Mouse (Mus musculus): ENCODE measurements around the gene Btbd1. TPM values are rescaled to one million over a fixed set of nuclear protein-coding genes. Genes with fewer than 3 reads are reported as not detected.

The Btbd1 gene
- 39.6 and 41.1 TPM in 2 replicates for polyA plus RNA-seq (2016; fragmentation: Nextera tagmentation; extraction: Ambion mirVana)

DNA sequence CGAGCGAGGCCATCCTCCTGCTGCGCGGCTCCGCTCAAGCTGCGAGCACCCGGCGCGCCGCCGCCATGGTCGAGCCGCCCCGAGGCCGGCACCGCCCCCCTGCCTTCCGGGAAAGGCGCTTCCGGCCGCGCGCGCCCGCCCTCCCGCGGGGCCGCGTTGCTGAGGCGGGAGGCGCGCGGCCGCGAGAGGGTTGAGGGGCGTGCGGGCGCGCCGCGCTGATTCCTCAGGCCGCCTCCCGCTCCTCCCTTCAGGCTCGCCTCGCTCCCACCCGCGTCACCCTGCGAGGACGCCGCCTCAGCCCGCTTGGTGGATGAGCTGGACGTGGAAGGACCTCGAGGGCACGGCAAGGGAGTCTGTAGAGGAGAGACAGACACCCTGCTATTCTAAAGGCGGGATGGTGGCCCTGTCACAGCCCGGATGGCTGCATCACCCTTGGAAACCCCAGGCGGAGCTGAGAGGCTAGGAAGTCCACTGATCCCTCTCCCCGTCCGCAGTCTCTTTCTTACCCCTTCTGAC lies at the start of gene Btbd1:
Btbd1 (minus strand) TSS at position 53 of the 516 bp plus-strand sequence.
- no peaks in the 10 kb centered on the region for H3K27me3 ChIP-seq (replicated peaks)
- H3K9ac ChIP-seq = peak within 1 kb of the TSS; percentile 93
- no peaks in the 10 kb centered on the region for H3K36me3 ChIP-seq
- H3K4me2 ChIP-seq = peak within 1 kb of the TSS; percentile 88
- peak; percentile 89 for ATAC-seq
- H3K9me3 ChIP-seq (replicated peaks) = no peaks in the 10 kb centered on the region
- H3K4me3 ChIP-seq = peak within 1 kb of the TSS; percentile 96
- peak within 1 kb of the TSS; percentile 93 for H3K27ac ChIP-seq
- 1% methylated on average over 58 of the region's 58 CpGs for WGBS (ENCODE audit: insufficient replicate concordance)
- peaks cover 49% of the 10 kb centered on the region for H3K4me1 ChIP-seq

DNA sequence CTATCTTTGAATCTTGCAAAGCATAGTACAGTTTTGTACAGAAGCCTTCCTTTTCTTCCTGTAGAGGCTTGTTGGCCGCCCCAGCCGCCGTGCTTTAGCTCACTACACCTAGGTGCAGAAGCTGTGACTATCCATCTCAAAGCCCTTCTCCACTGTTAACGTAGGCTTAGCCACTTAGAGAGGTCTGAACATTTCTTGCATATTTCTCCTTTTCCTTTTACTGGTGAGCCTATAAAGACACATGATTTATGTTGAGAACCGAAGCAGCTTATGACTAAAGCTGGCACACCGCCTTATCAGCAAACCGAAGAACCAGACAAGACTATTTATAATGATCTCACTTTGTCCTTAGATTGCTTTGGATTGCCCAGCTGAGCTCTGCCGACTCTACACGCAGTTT lies 46.1 kb upstream of the Btbd1 start:
- Histone ChIP-seq H3K4me2 (no peak overlapping the region), H3K9me3 (replicated peaks) (no peaks in the 10 kb centered on the region), H3K27ac (no peak overlapping the region), H3K27me3 (replicated peaks) (peaks cover 33% of the 10 kb centered on the region; the same call in 1 of the 2 replicates), H3K4me3 (no peak overlapping the region), H3K36me3 (no peaks in the 10 kb centered on the region), H3K9ac (no peak overlapping the region), H3K4me1 (0 out of 2 replicates have a peak, but pooled peaks cover 4% of the 10 kb centered on the region)
- no peak for ATAC-seq
- 72% methylated on average over 9 of the region's 9 CpGs for WGBS (ENCODE audit: insufficient replicate concordance)

DNA sequence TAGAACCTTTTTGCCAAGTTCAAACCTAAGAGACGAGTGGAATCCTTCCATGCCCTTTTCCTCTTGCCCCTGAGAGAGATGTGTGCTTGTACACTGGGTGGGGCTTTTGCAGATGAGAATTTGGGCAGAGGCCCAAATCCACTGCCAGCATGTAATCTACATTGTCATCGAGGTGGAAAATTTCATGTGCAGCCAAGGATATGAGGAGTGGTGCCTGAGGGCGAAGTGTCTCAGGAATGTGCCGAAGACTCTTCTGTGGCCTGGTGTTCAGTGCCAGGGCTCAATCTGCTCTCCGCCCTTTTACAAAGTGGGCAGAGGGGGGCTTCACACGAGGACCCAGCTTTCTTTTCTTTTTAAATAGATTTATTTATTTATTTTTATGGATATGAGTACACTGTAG lies 45.4 kb upstream of the Btbd1 start:
- Histone ChIP-seq H3K36me3 (no peaks in the 10 kb centered on the region), H3K9me3 (replicated peaks) (no peaks in the 10 kb centered on the region), H3K27me3 (replicated peaks) (peaks cover 40% of the 10 kb centered on the region), H3K9ac (no peak overlapping the region), H3K4me2 (no peak overlapping the region), H3K4me1 (0 out of 2 replicates have a peak, but pooled peaks cover 4% of the 10 kb centered on the region), H3K27ac (no peak overlapping the region), H3K4me3 (no peak overlapping the region)
- no peak for ATAC-seq
- WGBS (ENCODE audit: insufficient replicate concordance) = 72% methylated on average over 6 of the region's 6 CpGs

DNA sequence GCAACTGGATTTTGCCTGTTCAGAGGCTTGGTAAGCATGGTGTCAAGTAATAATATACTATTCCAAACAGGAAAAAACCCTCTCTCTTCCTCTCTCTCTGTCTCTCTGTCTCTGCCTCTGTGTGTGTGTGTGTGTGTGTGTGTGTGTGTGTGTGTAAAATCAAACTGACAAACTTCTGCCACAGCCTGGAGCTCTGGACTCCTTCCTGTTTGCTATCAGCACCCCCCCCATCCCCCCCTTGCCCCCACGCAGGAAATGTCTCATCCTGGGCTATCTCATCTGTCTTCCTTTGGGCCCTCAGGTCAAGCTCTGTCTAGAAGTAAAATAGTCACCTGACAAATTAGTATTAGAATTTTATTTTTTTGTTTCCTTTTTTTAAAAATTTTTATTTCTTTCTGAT lies 44.6 kb upstream of the Btbd1 start:
- Histone ChIP-seq H3K36me3 (0 out of 2 replicates have a peak, but pooled peaks cover 3% of the 10 kb centered on the region), H3K4me3 (no peak overlapping the region), H3K27ac (no peak overlapping the region), H3K4me1 (0 out of 2 replicates have a peak, but pooled peaks cover 4% of the 10 kb centered on the region), H3K9ac (no peak overlapping the region), H3K27me3 (replicated peaks) (peaks cover 46% of the 10 kb centered on the region), H3K4me2 (no peak overlapping the region), H3K9me3 (replicated peaks) (no peaks in the 10 kb centered on the region)
- ATAC-seq = no peak
- WGBS (ENCODE audit: insufficient replicate concordance) = 0% methylated on average over 1 of the region's 1 CpGs

DNA sequence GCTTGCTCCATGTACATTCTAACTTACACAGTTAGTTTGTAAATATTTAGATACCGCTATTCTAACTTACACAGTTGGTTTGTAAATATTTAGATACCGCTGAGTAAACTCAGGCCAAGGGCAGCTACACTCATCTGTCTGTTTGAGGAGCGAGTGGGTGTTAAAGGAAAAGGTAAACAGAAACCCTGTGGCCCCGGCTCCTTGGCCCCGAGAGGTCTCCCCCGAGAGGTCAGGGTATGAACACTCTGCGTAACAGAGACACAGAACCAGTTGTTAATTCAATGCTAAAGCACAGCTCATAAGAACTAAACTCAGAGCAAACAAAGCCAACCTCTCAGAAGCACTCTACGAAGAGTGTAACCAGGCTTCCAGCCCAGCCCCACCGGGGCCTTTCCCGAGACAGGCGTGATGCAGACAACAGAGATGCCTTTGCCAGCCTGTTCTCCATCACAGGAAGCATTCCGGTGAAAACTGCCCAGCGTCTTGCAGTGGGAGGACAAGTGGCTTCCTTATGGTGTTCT lies 43.3 kb upstream of the Btbd1 start:
- no peak overlapping the region for H3K4me3 ChIP-seq
- H3K27me3 ChIP-seq (replicated peaks) = peaks cover 37% of the 10 kb centered on the region
- H3K9me3 ChIP-seq (replicated peaks) = no peaks in the 10 kb centered on the region
- no peak overlapping the region for H3K4me2 ChIP-seq
- no peak overlapping the region for H3K27ac ChIP-seq
- ATAC-seq = 0 out of 2 replicates have a peak, but pooled peaks have one; percentile 48
- WGBS (ENCODE audit: insufficient replicate concordance) = 69% methylated on average over 13 of the region's 13 CpGs
- H3K4me1 ChIP-seq = 0 out of 2 replicates have a peak, but pooled peaks cover 4% of the 10 kb centered on the region
- H3K9ac ChIP-seq = no peak overlapping the region
- H3K36me3 ChIP-seq = 0 out of 2 replicates have a peak, but pooled peaks cover 3% of the 10 kb centered on the region

DNA sequence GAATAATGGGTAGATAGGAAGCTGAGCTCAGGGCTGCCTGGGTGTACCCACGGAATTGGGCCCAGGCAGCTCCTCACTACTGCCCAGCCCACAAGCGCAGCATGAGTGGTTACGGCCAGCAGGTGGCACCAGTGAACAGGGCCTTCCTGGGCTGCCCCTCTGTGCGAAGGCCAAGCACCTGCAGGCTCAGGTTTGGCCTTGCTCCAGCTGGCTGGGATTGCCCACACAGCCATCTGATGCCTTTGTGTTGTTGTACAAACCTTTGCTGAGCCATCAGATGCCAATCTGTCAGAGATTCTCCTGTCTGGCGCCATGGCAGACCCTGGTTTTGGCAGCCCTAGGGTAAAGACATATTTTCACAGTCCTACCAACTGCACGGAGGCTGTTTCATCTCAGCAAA lies 38.9 kb upstream of the Btbd1 start:
- Histone ChIP-seq H3K27me3 (replicated peaks) (peaks cover 39% of the 10 kb centered on the region), H3K9me3 (replicated peaks) (no peaks in the 10 kb centered on the region), H3K9ac (no peak overlapping the region), H3K36me3 (0 out of 2 replicates have a peak, but pooled peaks cover 5% of the 10 kb centered on the region), H3K4me1 (peaks cover 13% of the 10 kb centered on the region), H3K4me2 (no peak overlapping the region), H3K27ac (no peak overlapping the region), H3K4me3 (no peak overlapping the region)
- 38% methylated on average over 6 of the region's 6 CpGs for WGBS (ENCODE audit: insufficient replicate concordance)
- ATAC-seq = peak; percentile 58; the same call in 1 of the 2 replicates

DNA sequence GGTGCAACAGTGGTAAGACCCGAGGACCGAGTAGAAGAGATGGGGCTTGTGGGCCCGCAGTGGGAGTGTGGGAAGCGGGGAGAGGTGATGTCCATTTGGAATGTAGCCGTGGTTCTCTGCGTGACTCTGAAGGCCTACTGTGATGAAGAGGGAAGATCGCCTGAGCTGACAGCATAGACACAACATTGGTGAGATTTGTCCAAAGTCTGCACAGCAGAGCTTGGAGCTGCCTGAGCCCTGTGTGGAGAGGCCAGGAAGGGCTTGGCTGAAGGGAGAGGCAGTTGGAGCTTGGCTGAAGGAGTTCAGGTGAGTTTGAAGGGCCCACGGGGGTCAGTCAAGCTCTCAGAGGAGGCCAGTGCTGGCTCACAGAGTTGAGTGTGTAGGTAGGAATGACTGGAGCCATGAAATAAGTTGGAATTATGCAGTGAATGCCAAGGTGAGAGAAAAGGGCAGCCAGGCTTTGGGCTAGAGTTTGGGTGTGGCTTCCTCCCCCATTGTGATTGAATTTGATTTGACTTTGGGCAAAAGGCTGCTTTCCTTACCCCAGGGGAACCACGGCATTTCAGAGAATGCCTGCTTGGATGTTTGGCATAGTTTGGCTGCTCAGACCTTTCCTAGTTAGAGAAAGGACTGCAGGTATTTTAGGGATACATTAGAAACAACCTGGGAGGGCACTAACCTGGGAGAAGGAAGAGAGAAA lies 38.1 kb upstream of the Btbd1 start:
- Histone ChIP-seq H3K4me2 (no peak overlapping the region), H3K4me3 (no peak overlapping the region), H3K36me3 (0 out of 2 replicates have a peak, but pooled peaks cover 5% of the 10 kb centered on the region), H3K9me3 (replicated peaks) (no peaks in the 10 kb centered on the region), H3K9ac (no peak overlapping the region), H3K27me3 (replicated peaks) (peaks cover 46% of the 10 kb centered on the region), H3K27ac (no peak overlapping the region), H3K4me1 (peaks cover 17% of the 10 kb centered on the region)
- ATAC-seq = no peak
- 75% methylated on average over 9 of the region's 9 CpGs for WGBS (ENCODE audit: insufficient replicate concordance)

DNA sequence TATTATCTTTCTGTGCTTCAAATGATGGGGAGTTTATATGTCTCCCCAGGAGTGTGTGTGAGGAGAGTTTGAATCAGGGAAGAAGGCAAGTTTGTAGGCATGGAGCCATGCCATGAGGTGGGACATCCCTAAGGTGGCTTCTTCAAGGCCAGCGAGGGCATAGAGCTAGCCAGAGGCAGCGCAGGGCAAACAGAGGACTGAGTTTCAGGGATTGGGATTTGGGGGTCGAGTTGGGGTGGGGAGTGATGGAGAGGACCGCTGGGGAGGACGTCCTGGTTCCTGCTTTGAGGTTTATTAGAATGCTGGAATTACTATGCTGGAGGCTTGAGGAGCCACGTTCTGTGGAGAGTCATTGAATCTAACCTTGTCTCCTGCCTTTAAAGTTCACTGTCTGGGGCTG lies 36.7 kb upstream of the Btbd1 start:
- Histone ChIP-seq H3K27me3 (replicated peaks) (peaks cover 61% of the 10 kb centered on the region), H3K4me1 (peaks cover 22% of the 10 kb centered on the region)

DNA sequence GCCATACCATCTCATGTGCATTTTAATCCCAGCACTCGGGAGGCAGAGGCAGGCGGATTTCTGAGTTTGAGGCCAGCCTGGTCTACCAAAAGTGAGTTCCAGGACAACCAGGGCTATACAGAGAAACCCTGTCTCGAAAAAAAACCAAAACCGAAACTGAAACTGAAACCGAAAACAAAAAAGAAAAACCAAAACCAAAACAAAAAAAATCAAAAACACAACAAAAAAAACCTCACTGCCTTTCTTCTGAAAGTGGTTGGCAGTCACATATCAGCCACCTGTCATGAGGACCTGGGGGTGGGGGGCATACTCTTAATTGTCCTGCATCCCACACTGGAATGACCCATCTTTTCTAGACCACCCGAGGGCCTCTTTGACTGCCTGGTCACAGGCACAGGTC lies 35.3 kb upstream of the Btbd1 start:
- peaks cover 64% of the 10 kb centered on the region for H3K27me3 ChIP-seq (replicated peaks)
- H3K4me1 ChIP-seq = peaks cover 27% of the 10 kb centered on the region
- no peak overlapping the region for H3K4me2 ChIP-seq
- WGBS (ENCODE audit: insufficient replicate concordance) = 64% methylated on average over 6 of the region's 6 CpGs
- H3K9me3 ChIP-seq (replicated peaks) = no peaks in the 10 kb centered on the region
- no peak overlapping the region for H3K4me3 ChIP-seq
- H3K9ac ChIP-seq = no peak overlapping the region
- ATAC-seq = no peak
- no peak overlapping the region for H3K27ac ChIP-seq
- 0 out of 2 replicates have a peak, but pooled peaks cover 5% of the 10 kb centered on the region for H3K36me3 ChIP-seq

More for the DNA sequence above, 36.7 kb upstream of the Btbd1 start:
- no peaks in the 10 kb centered on the region for H3K9me3 ChIP-seq (replicated peaks)
- 72% methylated on average over 6 of the region's 6 CpGs for WGBS (ENCODE audit: insufficient replicate concordance)
- no peak overlapping the region for H3K4me3 ChIP-seq
- H3K36me3 ChIP-seq = 0 out of 2 replicates have a peak, but pooled peaks cover 5% of the 10 kb centered on the region
- ATAC-seq = no peak
- H3K27ac ChIP-seq = no peak overlapping the region
- H3K4me2 ChIP-seq = no peak overlapping the region
- no peak overlapping the region for H3K9ac ChIP-seq

DNA sequence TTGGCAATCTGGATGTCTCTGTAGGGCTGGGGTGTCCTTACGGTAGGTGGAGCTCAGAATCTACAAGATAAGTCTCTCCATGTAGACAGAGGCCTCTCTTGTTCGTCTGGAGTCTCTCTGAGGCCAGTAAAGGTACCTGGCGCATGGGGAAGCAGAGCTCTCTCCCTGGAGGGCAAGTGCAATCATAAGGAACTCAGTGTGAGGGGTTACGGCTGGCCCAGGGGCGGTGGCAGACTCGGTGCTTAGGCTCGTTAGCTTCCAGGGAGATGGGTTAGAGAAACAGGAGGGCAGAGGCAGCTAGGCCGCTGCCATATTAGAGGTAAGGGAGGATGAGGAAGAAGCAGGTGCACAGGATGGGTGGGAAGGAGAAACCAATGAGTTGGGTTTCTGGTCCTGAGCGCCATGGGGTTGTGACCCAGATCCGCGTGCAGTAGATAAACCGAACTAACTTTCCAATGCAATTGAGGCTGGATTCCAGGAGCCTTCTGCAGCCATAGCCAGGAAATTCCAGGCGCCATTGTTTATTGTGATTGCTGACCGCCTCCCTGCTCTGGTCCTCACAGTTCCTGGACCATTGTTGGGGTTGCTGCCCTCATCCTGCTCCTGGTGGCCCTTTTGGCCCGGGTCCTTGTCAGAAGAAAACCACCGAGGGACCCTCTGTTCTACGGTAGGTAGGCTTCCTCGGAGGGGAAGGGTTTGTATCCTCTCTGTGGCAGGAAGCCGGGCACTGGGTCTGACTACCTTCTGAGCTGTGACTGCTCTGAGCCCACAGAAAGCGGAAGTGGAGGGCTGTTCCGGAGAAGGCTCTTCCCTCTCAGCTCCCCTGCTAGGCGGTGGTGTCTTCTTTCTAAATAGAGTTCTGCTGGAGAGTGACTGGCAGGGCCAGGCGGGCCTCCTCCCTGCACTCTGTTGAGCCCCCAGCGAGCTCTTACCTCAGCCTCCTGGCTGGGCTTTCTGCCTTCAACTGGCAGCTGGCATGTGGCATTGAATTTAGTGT lies 33.7 kb upstream of the Btbd1 start:
- WGBS (ENCODE audit: insufficient replicate concordance) = 31% methylated on average over 24 of the region's 24 CpGs
- no peak for ATAC-seq
- Histone ChIP-seq H3K27ac (no peak overlapping the region), H3K9me3 (replicated peaks) (no peaks in the 10 kb centered on the region), H3K9ac (no peak overlapping the region), H3K4me2 (peak overlapping the region; percentile 37), H3K4me3 (peak overlapping the region; percentile 18), H3K4me1 (peaks cover 41% of the 10 kb centered on the region), H3K36me3 (0 out of 2 replicates have a peak, but pooled peaks cover 2% of the 10 kb centered on the region), H3K27me3 (replicated peaks) (peaks cover 75% of the 10 kb centered on the region)

DNA sequence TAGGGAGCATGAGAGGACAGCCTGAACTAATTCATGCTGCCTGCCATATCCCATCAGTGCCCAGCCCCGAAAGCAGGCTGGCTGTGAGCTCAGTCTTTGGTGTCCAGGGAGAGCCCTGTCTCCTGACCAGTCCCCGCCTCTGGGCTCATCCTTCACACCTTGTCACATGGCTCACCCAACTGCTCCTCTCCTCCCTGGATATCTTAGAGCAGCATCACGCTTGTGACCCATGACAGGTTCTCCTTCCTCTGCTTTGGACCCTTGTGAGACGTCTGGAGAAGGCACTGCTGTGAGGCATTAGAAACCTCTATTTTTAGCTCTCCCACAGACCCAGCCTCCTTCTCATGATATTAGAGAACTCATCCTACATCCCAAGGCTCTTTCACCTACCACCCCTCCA lies 32.7 kb upstream of the Btbd1 start:
- ATAC-seq = no peak
- peaks cover 79% of the 10 kb centered on the region for H3K27me3 ChIP-seq (replicated peaks)
- H3K4me1 ChIP-seq = peaks cover 41% of the 10 kb centered on the region
- H3K9ac ChIP-seq = no peak overlapping the region
- H3K9me3 ChIP-seq (replicated peaks) = no peaks in the 10 kb centered on the region
- H3K36me3 ChIP-seq = 0 out of 2 replicates have a peak, but pooled peaks cover 2% of the 10 kb centered on the region
- no peak overlapping the region for H3K27ac ChIP-seq
- no peak overlapping the region for H3K4me3 ChIP-seq
- H3K4me2 ChIP-seq = peak overlapping the region; percentile 37; the same call in 1 of the 2 replicates
- 54% methylated on average over 4 of the region's 4 CpGs for WGBS (ENCODE audit: insufficient replicate concordance)
